Mouse (Mus musculus) limb, embryonic 15.5 days (tissue): ENCODE results near the gene Bcl2l1. TPM values are rescaled to one million over a fixed set of nuclear protein-coding genes. Genes with fewer than 3 reads are reported as not detected.

Experiments used
- ATAC-seq: fragments of 200-750 bp; cut with Nextera tagmentation; 2 replicates; pipeline ENCODE4 v1.8.0; 2017; ENCODE audit warnings: low read depth, moderate TSS enrichment; ENCODE audit not compliant: insufficient number of reproducible peaks, low FRiP score, low TSS enrichment
- H3K27ac ChIP-seq: fragments of 300-500 bp; sonication (generic); 2 replicates; pipeline ENCODE4 v1.5.1; 2015; ENCODE audit warnings: moderate library complexity, mild to moderate bottlenecking, inconsistent platforms
- H3K27me3 ChIP-seq: fragments of 300-500 bp; sonication (generic); 2 replicates; pipeline ENCODE4 v1.6.1; 2015; ENCODE audit warnings: inconsistent platforms
- H3K36me3 ChIP-seq: fragments of 300-500 bp; sonication (generic); 2 replicates; pipeline ENCODE4 v1.6.1; 2015; ENCODE audit warnings: inconsistent platforms
- H3K4me1 ChIP-seq: fragments of 300-500 bp; sonication (generic); 2 replicates; pipeline ENCODE4 v1.6.1; 2015; ENCODE audit warnings: inconsistent platforms
- H3K4me2 ChIP-seq: fragments of 300-500 bp; sonication (generic); 2 replicates; pipeline ENCODE4 v1.6.1; 2015; ENCODE audit warnings: mild to moderate bottlenecking, inconsistent platforms
- H3K4me3 ChIP-seq: fragments of 300-500 bp; sonication (generic); 2 replicates; pipeline ENCODE4 v1.5.1; 2015; ENCODE audit warnings: mild to moderate bottlenecking, inconsistent platforms
- H3K9ac ChIP-seq: fragments of 300-500 bp; sonication (generic); 2 replicates; pipeline ENCODE4 v1.6.1; 2015; ENCODE audit warnings: inconsistent platforms
- H3K9me3 ChIP-seq: fragments of 300-500 bp; sonication (generic); 2 replicates; pipeline ENCODE4 v1.6.1; 2016; ENCODE audit warnings: inconsistent platforms
- WGBS: fragments of 180-500 bp; shearing (Covaris S2); methylation state at CpG from one replicate; pipeline ENCODE4 v1.1.7; 2015; 5-methylcytosine and 5-hydroxymethylcytosine counted together
- polyA plus RNA-seq: library from polyadenylated mRNA; unstranded; fragments of >200 nt; fragmentation: Nextera tagmentation; extraction: Ambion mirVana; gene quantifications from 2 replicates; pipeline ENCODE4 v1.2.1, GENCODE M21; 2015

Bcl2l1 gene
- polyA plus RNA-seq, 1 experiment from 2014 or later, result 96.7 TPM

DNA sequence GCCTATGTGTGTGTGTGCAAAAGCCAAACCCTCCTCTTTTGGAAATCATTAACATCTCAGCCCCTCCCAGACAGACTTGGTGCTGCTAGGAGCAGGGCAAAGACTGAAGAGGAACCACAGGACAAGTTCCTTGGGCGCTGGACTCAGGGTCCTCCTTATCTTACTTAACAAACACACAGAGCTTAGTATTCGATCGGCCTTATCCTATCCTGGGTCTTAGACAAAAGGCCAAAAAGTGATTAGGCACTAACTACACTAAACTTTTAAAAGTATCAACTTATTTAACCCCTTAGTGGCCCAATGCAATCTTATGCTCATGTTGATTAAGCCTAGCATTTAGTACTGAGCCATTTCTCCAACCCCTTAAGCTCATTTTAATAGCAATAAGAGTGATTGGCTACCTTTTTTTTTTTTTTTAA lies 91.7 kb downstream of the Bcl2l1 start:
- peaks cover 63% of the 10 kb centered on the region for H3K4me1 ChIP-seq
- H3K4me3 ChIP-seq, result peak overlapping the region; percentile 79
- H3K36me3 ChIP-seq, result no peaks in the 10 kb centered on the region
- H3K4me2 ChIP-seq, result peak overlapping the region; percentile 82
- no peaks in the 10 kb centered on the region for H3K9me3 ChIP-seq
- peak overlapping the region; percentile 94 for H3K27ac ChIP-seq
- H3K9ac ChIP-seq, result no peak overlapping the region
- H3K27me3 ChIP-seq, result no peaks in the 10 kb centered on the region
- WGBS, result 11% methylated on average over 3 of the region's 3 CpGs
- no peak for ATAC-seq

DNA sequence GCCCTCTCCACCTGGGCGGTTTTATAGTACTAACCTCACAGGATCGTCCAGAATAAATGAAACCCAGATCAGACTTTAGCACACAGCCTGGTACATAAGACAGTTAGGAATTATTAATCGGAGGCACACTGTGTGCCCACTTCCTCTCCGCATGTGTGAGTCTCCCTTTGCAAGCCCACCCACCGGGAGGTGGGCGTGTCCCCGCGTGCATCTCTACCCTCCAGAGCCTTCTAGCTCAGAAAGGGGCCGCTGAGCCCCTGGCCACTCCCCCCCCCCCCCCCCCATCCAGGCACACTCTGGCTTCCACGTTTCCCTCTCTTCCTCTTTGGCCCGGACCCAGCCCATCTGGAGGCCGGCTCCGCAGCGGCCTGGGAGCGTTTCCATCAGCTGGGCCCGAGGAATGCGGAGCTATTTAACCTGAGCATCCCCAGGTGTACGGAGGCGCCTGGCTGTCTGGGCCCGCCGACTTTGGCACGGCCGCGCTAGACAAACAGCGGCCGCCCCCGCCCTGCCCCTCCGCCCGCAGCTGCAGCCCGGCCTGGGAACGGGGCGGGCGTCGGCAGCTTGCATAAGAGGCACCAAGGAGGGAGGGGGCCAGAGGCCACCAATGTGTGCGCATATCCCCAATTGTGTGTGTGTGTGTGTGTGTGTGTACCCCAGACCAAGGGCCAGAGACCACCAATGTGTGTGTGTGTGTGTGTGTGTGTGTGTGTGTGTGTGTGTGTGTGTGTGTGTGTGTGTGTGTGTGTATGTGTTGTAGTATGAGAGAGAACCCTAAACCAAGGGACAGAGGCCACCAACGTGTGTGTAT lies 92.3 kb downstream of the Bcl2l1 start:
- 0 out of 2 replicates have a peak overlapping the region, but pooled peaks have one; percentile 10 for H3K9ac ChIP-seq
- peak; percentile 78 for ATAC-seq
- H3K4me1 ChIP-seq, result peaks cover 69% of the 10 kb centered on the region
- no peaks in the 10 kb centered on the region for H3K36me3 ChIP-seq
- under 1% methylated on average over 34 of the region's 36 CpGs for WGBS
- H3K27ac ChIP-seq, result peak overlapping the region; percentile 94
- peak overlapping the region; percentile 82 for H3K4me2 ChIP-seq
- peak overlapping the region; percentile 79 for H3K4me3 ChIP-seq
- H3K9me3 ChIP-seq, result no peaks in the 10 kb centered on the region
- no peaks in the 10 kb centered on the region for H3K27me3 ChIP-seq

DNA sequence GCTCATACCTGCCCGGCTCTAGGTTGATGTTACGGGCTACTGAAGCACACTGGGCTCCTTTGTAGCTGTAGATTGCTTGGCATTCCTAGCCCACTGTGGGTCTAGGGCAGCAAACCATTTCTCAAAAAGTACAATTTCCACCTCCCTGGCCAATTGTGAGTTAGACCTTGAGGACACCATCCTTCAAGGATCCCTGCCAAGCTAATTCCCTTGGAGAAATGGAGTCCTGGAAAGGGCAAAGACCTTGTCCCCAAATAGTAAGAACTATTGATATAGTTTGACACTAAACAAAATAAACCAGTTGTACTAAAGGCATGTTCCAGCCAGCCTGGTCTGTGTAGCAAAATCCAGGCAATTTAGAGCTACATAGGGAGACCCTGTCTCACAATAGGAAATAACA lies 93.2 kb downstream of the Bcl2l1 start:
- Histone ChIP-seq H3K4me2 (peak overlapping the region; percentile 82), H3K36me3 (no peaks in the 10 kb centered on the region), H3K4me3 (peak overlapping the region; percentile 79), H3K27me3 (no peaks in the 10 kb centered on the region), H3K4me1 (peaks cover 73% of the 10 kb centered on the region), H3K27ac (peak overlapping the region; percentile 94), H3K9me3 (no peaks in the 10 kb centered on the region), H3K9ac (peak overlapping the region; percentile 85)
- 16% methylated on average over 2 of the region's 2 CpGs for WGBS
- no peak for ATAC-seq

DNA sequence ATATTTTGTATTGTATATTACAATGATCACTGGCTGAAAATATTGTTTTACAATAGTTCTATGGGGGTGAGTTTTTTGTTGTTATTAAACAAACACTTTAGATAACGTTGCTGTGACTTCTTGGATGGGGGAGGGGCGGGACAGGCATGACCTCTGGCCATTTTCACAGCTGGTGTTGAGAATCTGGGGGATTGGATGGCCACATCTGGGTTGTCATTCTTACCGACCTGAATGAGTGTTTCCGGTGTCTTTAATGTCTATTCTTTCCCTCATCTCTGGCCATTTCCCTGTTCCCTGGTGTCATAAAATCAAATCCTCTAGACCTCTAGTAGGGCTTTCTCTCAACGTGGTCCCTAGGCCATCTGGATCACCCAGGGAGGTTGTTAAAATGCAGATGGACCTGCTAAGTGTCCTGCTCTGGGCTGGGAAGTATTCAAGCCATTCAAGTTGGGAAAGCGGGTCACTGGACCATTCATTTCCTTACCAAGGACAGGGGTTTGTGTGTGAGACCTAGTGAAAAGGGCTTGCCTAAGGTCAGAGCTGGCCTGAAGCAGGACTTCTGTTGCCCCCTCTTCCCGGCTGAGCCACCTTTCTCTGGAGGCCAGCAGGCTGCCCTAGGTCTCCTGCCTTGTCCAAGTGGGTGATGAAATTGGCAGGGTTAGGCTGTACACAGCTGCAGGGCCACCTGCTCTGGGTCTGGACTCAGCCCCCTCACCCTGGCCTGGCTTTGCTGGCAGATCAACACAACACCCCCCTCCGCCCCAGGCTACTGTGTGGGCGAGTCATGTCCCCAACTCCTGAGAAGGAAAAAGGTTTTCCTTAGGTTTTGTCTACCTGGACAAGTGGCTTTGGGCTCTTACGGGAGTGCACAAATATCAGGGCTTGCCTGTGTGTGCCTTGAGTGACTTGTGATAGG lies 94.0 kb downstream of the Bcl2l1 start:
- no peak for ATAC-seq
- Histone ChIP-seq H3K4me1 (peaks cover 69% of the 10 kb centered on the region), H3K27me3 (no peaks in the 10 kb centered on the region), H3K36me3 (no peaks in the 10 kb centered on the region), H3K9ac (peak overlapping the region; percentile 85), H3K4me3 (peak overlapping the region; percentile 79), H3K9me3 (no peaks in the 10 kb centered on the region), H3K27ac (peak overlapping the region; percentile 94), H3K4me2 (peak overlapping the region; percentile 82)
- 7% methylated on average over 10 of the region's 10 CpGs for WGBS

DNA sequence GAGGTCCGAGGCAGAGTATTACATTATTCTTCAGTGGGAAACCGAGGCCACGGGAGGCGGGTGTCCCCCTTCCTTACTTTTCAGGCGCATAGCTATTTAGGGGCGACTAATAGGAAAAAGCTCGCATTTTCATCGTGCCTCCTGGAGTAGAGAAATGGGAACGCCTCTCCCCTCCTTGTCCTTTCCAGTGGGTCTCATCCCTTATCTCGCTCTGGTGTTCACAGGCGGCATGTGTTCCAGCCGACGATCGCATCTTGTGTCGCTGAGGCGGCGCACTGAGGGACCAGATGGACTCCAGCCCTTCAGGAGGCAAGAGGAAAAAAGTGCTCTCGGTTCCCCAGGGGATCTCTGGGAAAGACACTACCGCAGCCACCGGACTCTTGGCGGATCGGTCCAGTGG lies 94.8 kb downstream of the Bcl2l1 start:
- peak overlapping the region; percentile 94 for H3K27ac ChIP-seq
- H3K4me1 ChIP-seq, result peaks cover 69% of the 10 kb centered on the region
- peak overlapping the region; percentile 85 for H3K9ac ChIP-seq
- no peaks in the 10 kb centered on the region for H3K9me3 ChIP-seq
- peak overlapping the region; percentile 79 for H3K4me3 ChIP-seq
- H3K36me3 ChIP-seq, result no peaks in the 10 kb centered on the region
- peak overlapping the region; percentile 82 for H3K4me2 ChIP-seq
- 0% methylated on average over 22 of the region's 22 CpGs for WGBS
- no peak for ATAC-seq
- no peaks in the 10 kb centered on the region for H3K27me3 ChIP-seq

DNA sequence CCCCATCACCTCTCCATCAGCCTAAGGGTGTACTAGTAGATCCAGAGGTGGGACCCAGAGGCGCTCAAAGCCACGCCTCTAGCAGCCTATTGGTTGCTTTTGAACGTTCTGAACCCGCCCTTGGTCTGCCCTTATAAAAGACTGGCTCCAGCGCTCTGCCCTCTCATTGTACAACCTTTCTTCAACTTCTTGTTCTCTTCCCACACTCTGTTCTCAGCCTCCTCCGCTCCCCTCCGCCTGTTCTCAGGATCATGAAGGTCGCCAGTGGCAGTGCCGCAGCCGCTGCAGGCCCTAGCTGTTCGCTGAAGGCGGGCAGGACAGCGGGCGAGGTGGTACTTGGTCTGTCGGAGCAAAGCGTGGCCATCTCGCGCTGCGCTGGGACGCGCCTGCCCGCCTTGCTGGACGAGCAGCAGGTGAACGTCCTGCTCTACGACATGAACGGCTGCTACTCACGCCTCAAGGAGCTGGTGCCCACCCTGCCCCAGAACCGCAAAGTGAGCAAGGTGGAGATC lies 95.4 kb downstream of the Bcl2l1 start, which contains the start of gene Id1:
Gene Id1 (plus strand): TSS at position 162 of the 512 bp plus-strand sequence.
- Histone ChIP-seq H3K36me3 (no peaks in the 10 kb centered on the region), H3K4me3 (peak within 1 kb of the TSS; percentile 79), H3K9ac (peak within 1 kb of the TSS; percentile 85), H3K9me3 (no peaks in the 10 kb centered on the region), H3K27me3 (no peaks in the 10 kb centered on the region), H3K4me2 (peak within 1 kb of the TSS; percentile 82), H3K4me1 (peaks cover 64% of the 10 kb centered on the region), H3K27ac (peak within 1 kb of the TSS; percentile 94)
- WGBS, result under 1% methylated on average over 28 of the region's 28 CpGs
- peak; percentile 71 for ATAC-seq

DNA sequence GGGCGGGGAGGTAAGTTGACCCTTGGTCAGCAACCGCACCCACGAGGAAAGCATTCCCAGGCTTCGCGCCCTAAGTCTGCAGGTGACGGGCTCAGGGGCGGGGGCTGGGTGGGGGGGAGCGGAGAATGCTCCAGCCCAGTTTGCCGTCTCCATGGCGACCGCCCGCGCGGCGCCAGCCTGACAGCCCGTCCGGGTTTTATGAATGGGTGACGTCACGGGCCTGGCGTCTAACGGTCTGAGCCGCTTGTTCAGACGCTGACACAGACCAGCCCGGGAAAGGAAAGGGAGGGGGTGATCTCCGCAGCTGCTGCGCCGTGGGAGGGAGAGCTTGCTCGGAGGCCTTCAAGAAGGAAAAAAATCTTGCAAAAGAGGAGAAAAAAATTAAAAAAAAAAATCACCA lies 96.5 kb downstream of the Bcl2l1 start:
- no peaks in the 10 kb centered on the region for H3K9me3 ChIP-seq
- peak overlapping the region; percentile 94 for H3K27ac ChIP-seq
- H3K9ac ChIP-seq, result no peak overlapping the region
- no peaks in the 10 kb centered on the region for H3K36me3 ChIP-seq
- under 1% methylated on average over 28 of the region's 28 CpGs for WGBS
- H3K4me1 ChIP-seq, result peaks cover 63% of the 10 kb centered on the region
- ATAC-seq, result peak; percentile 83
- peak overlapping the region; percentile 82 for H3K4me2 ChIP-seq
- no peaks in the 10 kb centered on the region for H3K27me3 ChIP-seq
- peak overlapping the region; percentile 79 for H3K4me3 ChIP-seq

DNA sequence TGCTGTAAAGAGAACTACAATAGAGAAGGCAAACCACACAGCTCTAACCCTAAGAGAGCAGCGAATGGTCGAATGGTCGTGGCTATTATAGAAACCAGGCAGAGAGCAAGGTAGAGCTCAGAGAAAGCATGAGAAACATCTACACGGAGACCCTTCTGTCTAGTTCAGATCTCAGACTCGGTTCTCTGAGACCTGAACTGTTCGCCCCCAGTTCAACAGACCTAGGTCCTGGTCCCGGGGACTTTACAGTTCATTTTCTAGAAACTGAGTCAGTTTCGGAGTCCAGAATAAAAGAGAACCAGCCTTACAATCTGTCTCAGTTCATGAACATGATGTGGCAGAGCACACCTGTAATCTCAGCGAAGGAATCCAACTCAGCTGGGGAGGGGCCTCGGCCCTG lies 97.0 kb downstream of the Bcl2l1 start:
- H3K9me3 ChIP-seq, result no peaks in the 10 kb centered on the region
- peak overlapping the region; percentile 94 for H3K27ac ChIP-seq
- no peaks in the 10 kb centered on the region for H3K36me3 ChIP-seq
- peaks cover 63% of the 10 kb centered on the region for H3K4me1 ChIP-seq
- ATAC-seq, result no peak
- no peak overlapping the region for H3K9ac ChIP-seq
- peak overlapping the region; percentile 82 for H3K4me2 ChIP-seq
- 10% methylated on average over 10 of the region's 10 CpGs for WGBS
- peak overlapping the region; percentile 79 for H3K4me3 ChIP-seq
- H3K27me3 ChIP-seq, result no peaks in the 10 kb centered on the region

DNA sequence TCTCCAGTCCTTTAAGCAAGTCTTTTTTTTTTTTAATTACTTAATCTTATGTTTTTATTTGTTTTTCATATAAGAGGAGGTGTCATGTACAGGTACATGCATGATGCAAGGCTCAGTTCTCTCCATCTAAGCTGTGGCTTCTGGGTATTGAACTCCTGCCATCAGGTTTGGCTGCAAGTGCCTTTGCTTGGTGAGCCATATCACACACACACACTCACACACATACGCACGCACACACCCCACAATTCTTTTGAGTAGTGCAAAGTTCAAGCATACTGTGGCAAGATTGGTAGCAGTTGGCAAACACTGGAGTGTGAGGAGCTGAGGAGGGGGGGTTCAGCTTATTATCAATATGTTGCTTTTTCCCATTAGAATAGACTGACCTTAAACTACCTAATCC lies 98.3 kb downstream of the Bcl2l1 start:
- no peak overlapping the region for H3K4me2 ChIP-seq
- H3K9ac ChIP-seq, result no peak overlapping the region
- WGBS, result 93% methylated on average over 2 of the region's 2 CpGs
- H3K4me1 ChIP-seq, result peaks cover 64% of the 10 kb centered on the region
- no peak for ATAC-seq
- no peaks in the 10 kb centered on the region for H3K27me3 ChIP-seq
- H3K9me3 ChIP-seq, result no peaks in the 10 kb centered on the region
- no peaks in the 10 kb centered on the region for H3K36me3 ChIP-seq
- H3K4me3 ChIP-seq, result no peak overlapping the region
- H3K27ac ChIP-seq, result no peak overlapping the region
